Mouse (Mus musculus) heart, embryonic 12.5 days (tissue): ENCODE measurements around the gene Zfp974. TPM values are rescaled to one million over a fixed set of nuclear protein-coding genes. Genes with fewer than 3 reads are reported as not detected.
"Not testable (repeated sequence)": the region's sequence is repeated elsewhere in the genome, so short reads cannot be mapped to it uniquely, and the experiment has no call there.

Source experiments
- ATAC-seq: fragments of 200-750 bp; cut with Nextera tagmentation; 2 replicates; pipeline ENCODE4 v1.8.0; 2017; ENCODE audit warnings: moderate TSS enrichment, moderate library complexity; ENCODE audit not compliant: insufficient number of reproducible peaks, low FRiP score
- H3K27ac ChIP-seq: fragments of 300-500 bp; sonication (generic); 2 replicates; pipeline ENCODE4 v1.5.1; 2016; ENCODE audit warnings: mild to moderate bottlenecking, moderate library complexity; ENCODE audit not compliant: poor library complexity, severe bottlenecking
- H3K27me3 ChIP-seq: fragments of 300-500 bp; sonication (generic); replicated peaks from 2 replicates; pipeline ENCODE4 v1.6.1; 2016; ENCODE audit warnings: mild to moderate bottlenecking, moderate library complexity
- H3K36me3 ChIP-seq: fragments of 300-500 bp; sonication (generic); 2 replicates; pipeline ENCODE4 v1.6.1; 2016; ENCODE audit warnings: mild to moderate bottlenecking, moderate library complexity
- H3K4me1 ChIP-seq: fragments of 300-500 bp; sonication (generic); replicated peaks from 2 replicates; pipeline ENCODE4 v1.6.1; 2016; ENCODE audit warnings: mild to moderate bottlenecking
- H3K4me2 ChIP-seq: fragments of 300-500 bp; sonication (generic); 2 replicates; pipeline ENCODE4 v1.6.1; 2016; ENCODE audit warnings: mild to moderate bottlenecking, moderate library complexity
- H3K4me3 ChIP-seq: fragments of 300-500 bp; sonication (generic); 2 replicates; pipeline ENCODE4 v1.5.1; 2016; ENCODE audit warnings: mild to moderate bottlenecking
- H3K9ac ChIP-seq: fragments of 300-500 bp; sonication (generic); 2 replicates; pipeline ENCODE4 v1.6.1; 2016; ENCODE audit warnings: mild to moderate bottlenecking, moderate library complexity
- H3K9me3 ChIP-seq: fragments of 300-500 bp; sonication (generic); replicated peaks from 2 replicates; pipeline ENCODE4 v1.6.1; 2016; ENCODE audit warnings: mild to moderate bottlenecking, moderate library complexity
- WGBS: fragments of 180-500 bp; shearing (Covaris S2); methylation state at CpG from one replicate; pipeline ENCODE4 v1.1.7; 2016; 5-methylcytosine and 5-hydroxymethylcytosine counted together
- polyA plus RNA-seq: library from polyadenylated mRNA; unstranded; fragments of >200 nt; fragmentation: Nextera tagmentation; extraction: Ambion mirVana; gene quantifications from 2 replicates; pipeline ENCODE4 v1.2.1, GENCODE M21; 2016

Zfp974 gene
- 8.4 and 8.5 TPM in 2 replicates for polyA plus RNA-seq

- Histone ChIP-seq H3K27ac (no peak within 1 kb of the TSS), H3K9me3 (no peaks in the 10 kb centered on the region), H3K4me3 (peak within 1 kb of the TSS; percentile 83), H3K9ac (peak within 1 kb of the TSS; percentile 84), H3K27me3 (no peaks in the 10 kb centered on the region), H3K36me3 (peaks cover 15% of the 10 kb centered on the region), H3K4me2 (peak within 1 kb of the TSS; percentile 92), H3K4me1 (peaks cover 11% of the 10 kb centered on the region; the same call in 1 of the 2 replicates)
- ATAC-seq = peak; percentile 79; the same call in 1 of the 2 replicates
- 5% methylated on average over 40 of the region's 40 CpGs for WGBS
Observed at GRCm38 (mm10) chr7:27928818-27929695, at the start of gene Zfp974. Gene Zfp974, minus strand, starts transcription at chr7:27929460.

GRCm38 (mm10) chr7:27949451-27949850 lies 20.2 kb upstream of the Zfp974 start:
- H3K4me2 ChIP-seq, H3K9ac ChIP-seq, H3K36me3 ChIP-seq, H3K4me3 ChIP-seq, H3K4me1 ChIP-seq, H3K9me3 ChIP-seq, H3K27me3 ChIP-seq, H3K27ac ChIP-seq, ATAC-seq: not testable (repeated sequence)
- 83% methylated on average over 13 of the region's 13 CpGs for WGBS

- not testable (repeated sequence) for ATAC-seq, H3K9me3 ChIP-seq, H3K27ac ChIP-seq, H3K9ac ChIP-seq, H3K4me3 ChIP-seq, H3K27me3 ChIP-seq, H3K4me1 ChIP-seq, H3K4me2 ChIP-seq, H3K36me3 ChIP-seq
- WGBS = 59% methylated on average over 6 of the region's 7 CpGs
Observed at GRCm38 (mm10) chr7:27941869-27942268, 12.6 kb upstream of the Zfp974 start.

GRCm38 (mm10) chr7:27933800-27934158 lies 4.5 kb upstream of the Zfp974 start:
- H3K9me3 ChIP-seq, H3K36me3 ChIP-seq, ATAC-seq, H3K4me1 ChIP-seq, H3K9ac ChIP-seq, H3K27ac ChIP-seq, H3K27me3 ChIP-seq: not testable (repeated sequence)
- Histone ChIP-seq H3K4me2 (peak overlapping the region; percentile 60), H3K4me3 (peak overlapping the region; percentile 20)
- 29% methylated on average over 1 of the region's 9 CpGs for WGBS

- Histone ChIP-seq H3K27me3 (no peaks in the 10 kb centered on the region), H3K4me1 (peaks cover 10% of the 10 kb centered on the region; the same call in 1 of the 2 replicates), H3K9ac (peak overlapping the region; percentile 57), H3K27ac (no peak overlapping the region), H3K9me3 (no peaks in the 10 kb centered on the region), H3K4me3 (peak overlapping the region; percentile 20), H3K4me2 (peak overlapping the region; percentile 60), H3K36me3 (no peaks in the 10 kb centered on the region)
- 0 out of 2 replicates have a peak, but pooled peaks have one; percentile 48 for ATAC-seq
- 20% methylated on average over 7 of the region's 7 CpGs for WGBS
Observed at GRCm38 (mm10) chr7:27933050-27933799, 4.0 kb upstream of the Zfp974 start.

GRCm38 (mm10) chr7:27927041-27927440 lies 2.2 kb downstream of the Zfp974 start:
- WGBS = 40% methylated on average over 4 of the region's 4 CpGs
- peaks cover 21% of the 10 kb centered on the region for H3K36me3 ChIP-seq
- not testable (repeated sequence) for ATAC-seq, H3K4me3 ChIP-seq, H3K27me3 ChIP-seq, H3K4me1 ChIP-seq, H3K9me3 ChIP-seq, H3K27ac ChIP-seq, H3K9ac ChIP-seq, H3K4me2 ChIP-seq

- H3K27ac ChIP-seq, H3K4me3 ChIP-seq, H3K4me2 ChIP-seq, H3K9ac ChIP-seq, H3K9me3 ChIP-seq, H3K27me3 ChIP-seq, H3K4me1 ChIP-seq, ATAC-seq: not testable (repeated sequence)
- WGBS = 90% methylated on average over 4 of the region's 4 CpGs
- H3K36me3 ChIP-seq = peaks cover 39% of the 10 kb centered on the region
Observed at GRCm38 (mm10) chr7:27910952-27911351, 18.3 kb downstream of the Zfp974 start.

GRCm38 (mm10) chr7:27905061-27905848 lies 24.0 kb downstream of the Zfp974 start:
- Histone ChIP-seq H3K4me2 (no peak overlapping the region), H3K4me3 (no peak overlapping the region), H3K9ac (no peak overlapping the region), H3K27me3 (no peaks in the 10 kb centered on the region), H3K36me3 (peaks cover 22% of the 10 kb centered on the region), H3K4me1 (no peaks in the 10 kb centered on the region), H3K9me3 (peaks cover 7% of the 10 kb centered on the region), H3K27ac (no peak overlapping the region)
- no peak for ATAC-seq
- 69% methylated on average over 11 of the region's 11 CpGs for whole genome bisulfite sequencing

- H3K4me1 ChIP-seq = no peaks in the 10 kb centered on the region
Observed at GRCm38 (mm10) chr7:27900601-27901000, 28.7 kb downstream of the Zfp974 start.

GRCm38 (mm10) chr7:27881721-27882120 lies 47.5 kb downstream of the Zfp974 start:
- H3K4me3 ChIP-seq = no peak overlapping the region
- no peak overlapping the region for H3K9ac ChIP-seq
- H3K36me3 ChIP-seq = peaks cover 63% of the 10 kb centered on the region
- 83% methylated on average over 4 of the region's 4 CpGs for WGBS
- no peak for ATAC-seq
- peaks cover 11% of the 10 kb centered on the region; the same call in 1 of the 2 replicates for H3K9me3 ChIP-seq
- H3K27ac ChIP-seq = no peak overlapping the region
- H3K4me1 ChIP-seq = no peaks in the 10 kb centered on the region
- H3K27me3 ChIP-seq = no peaks in the 10 kb centered on the region
- no peak overlapping the region for H3K4me2 ChIP-seq

More at GRCm38 (mm10) chr7:27900601-27901000, 28.7 kb downstream of the Zfp974 start:
- no peaks in the 10 kb centered on the region for H3K27me3 ChIP-seq
- no peak overlapping the region for H3K4me3 ChIP-seq
- peaks cover 7% of the 10 kb centered on the region for H3K9me3 ChIP-seq
- no peak overlapping the region for H3K4me2 ChIP-seq
- 0 out of 2 replicates have a peak, but pooled peaks cover 7% of the 10 kb centered on the region for H3K36me3 ChIP-seq
- H3K9ac ChIP-seq = no peak overlapping the region
- ATAC-seq = no peak
- H3K27ac ChIP-seq = no peak overlapping the region
- 85% methylated on average over 4 of the region's 4 CpGs for WGBS
